Mouse (Mus musculus) limb, embryonic 11.5 days (tissue): ENCODE measurements at regions not wholly inside any gene's neighbourhood (a gene's known extent, or its start where the extent isn't known, plus 50 kb on each side); places are given as distances from the start of the nearest gene placed in this dataset. TPM values are rescaled to one million over a fixed set of nuclear protein-coding genes. Genes with fewer than 3 reads are reported as not detected.

ENCODE experiments used
- ATAC-seq: fragments of 200-750 bp; cut with Nextera tagmentation; 2 replicates; pipeline ENCODE4 v1.8.0; 2017; ENCODE audit warnings: low read depth; ENCODE audit not compliant: insufficient number of reproducible peaks, low FRiP score, low TSS enrichment
- DNase-seq: peaks from one replicate; pipeline ENCODE4 v3.0.0-alpha.2; 2015; ENCODE audit warnings: low spot score
- H3K27ac ChIP-seq: fragments of 300-500 bp; sonication (generic); replicated peaks from 2 replicates; pipeline ENCODE4 v1.5.1; 2014; ENCODE audit warnings: low read depth, mild to moderate bottlenecking, low read length
- H3K27me3 ChIP-seq: fragments of 300-500 bp; sonication (generic); 2 replicates; pipeline ENCODE4 v1.6.1; 2014; ENCODE audit warnings: mild to moderate bottlenecking, low read length, mixed read lengths; ENCODE audit not compliant: control insufficient read depth, insufficient read depth
- H3K36me3 ChIP-seq: fragments of 300-500 bp; sonication (generic); 2 replicates; pipeline ENCODE4 v1.6.1; 2014; ENCODE audit warnings: mild to moderate bottlenecking, low read length, moderate library complexity, mixed read lengths; ENCODE audit not compliant: control insufficient read depth, insufficient read depth
- H3K4me1 ChIP-seq: fragments of 300-500 bp; sonication (generic); 2 replicates; pipeline ENCODE4 v1.6.1; 2014; ENCODE audit warnings: low read length, mixed read lengths; ENCODE audit not compliant: control insufficient read depth, insufficient read depth
- H3K4me2 ChIP-seq: fragments of 300-500 bp; sonication (generic); 2 replicates; pipeline ENCODE4 v1.6.1; 2014; ENCODE audit warnings: low read depth, mild to moderate bottlenecking, moderate library complexity; ENCODE audit not compliant: severe bottlenecking
- H3K4me3 ChIP-seq: fragments of 300-500 bp; sonication (generic); 2 replicates; pipeline ENCODE4 v1.5.1; 2014; ENCODE audit warnings: low read depth, low read length
- H3K9ac ChIP-seq: fragments of 300-500 bp; sonication (generic); 2 replicates; pipeline ENCODE4 v1.6.1; 2014; ENCODE audit warnings: mild to moderate bottlenecking, low read length
- H3K9me3 ChIP-seq: fragments of 300-500 bp; sonication (generic); 2 replicates; pipeline ENCODE4 v1.6.1; 2016; ENCODE audit warnings: low read length; ENCODE audit not compliant: control insufficient read depth
- WGBS: fragments of 180-500 bp; shearing (Covaris S2); extraction: QIAGEN DNeasy Blood & Tissue Kit; methylation state at CpG from one replicate; pipeline ENCODE4 v1.1.7; 2014; 5-methylcytosine and 5-hydroxymethylcytosine counted together
- microRNA-seq: library from miRNA; unstranded; fragments of <30 nt; microRNA quantifications from one replicate; pipeline ENCODE4, GENCODE M21; 2016

GRCm38 (mm10) chr10:109074218-109074617 lies 63.4 kb upstream of the Syt1 start:
- ATAC-seq (no peak), DNase-seq (no peak)
- 83% methylated on average over 7 of the region's 7 CpGs for WGBS
- Histone ChIP-seq H3K9me3 (no peaks in the 10 kb centered on the region), H3K9ac (no peak overlapping the region), H3K36me3 (no peaks in the 10 kb centered on the region), H3K4me1 (no peaks in the 10 kb centered on the region), H3K27me3 (no peaks in the 10 kb centered on the region), H3K4me2 (no peak overlapping the region), H3K4me3 (no peak overlapping the region), H3K27ac (no peak overlapping the region)

Small RNA genes lying in the stretch of these regions (microRNA-seq; reads per million reads assigned to microRNA genes)
- gene Gm44495: not detected
